Mouse (Mus musculus) 3T3-L1 (cell line): Measurements from ENCODE around the gene Cstf1.

Experiments used
- DNase-seq: peaks from one replicate; pipeline ENCODE4 v3.0.0-alpha.2; 2015; ENCODE audit warnings: low read depth, low spot score

Cstf1 gene

GRCm38 (mm10) chr2:172376551-172376950 is 6.1 kb downstream of the Cstf1 start:
- no peak for DNase-seq

GRCm38 (mm10) chr2:172376999-172377515 is 6.6 kb downstream of the Cstf1 start:
- DNase-seq = no peak

GRCm38 (mm10) chr2:172378332-172378731 is 7.9 kb downstream of the Cstf1 start:
- peak; percentile 57 for DNase-seq

GRCm38 (mm10) chr2:172380513-172380912 is 10.0 kb downstream of the Cstf1 start:
- DNase-seq = no peak

GRCm38 (mm10) chr2:172381341-172381740 is 10.9 kb downstream of the Cstf1 start:
- DNase-seq = no peak

GRCm38 (mm10) chr2:172381898-172382297 is 11.4 kb downstream of the Cstf1 start:
- DNase-seq = no peak

- DNase-seq = no peak
Observed at GRCm38 (mm10) chr2:172384715-172385114, 14.2 kb downstream of the Cstf1 start.

GRCm38 (mm10) chr2:172390341-172390740 is 19.9 kb downstream of the Cstf1 start:
- DNase-seq = no peak

GRCm38 (mm10) chr2:172392041-172392521 is 21.6 kb downstream of the Cstf1 start:
- DNase-seq = no peak

GRCm38 (mm10) chr2:172393391-172394051 is 23.0 kb downstream of the Cstf1 start, which contains the start of gene Cass4:
Gene Cass4 (plus strand): TSS chr2:172393794.
- peak; percentile 48 for DNase-seq

- no peak for DNase-seq
Observed at GRCm38 (mm10) chr2:172394052-172394392, 23.5 kb downstream of the Cstf1 start.

- DNase-seq = no peak
Observed at GRCm38 (mm10) chr2:172394671-172395070, 24.2 kb downstream of the Cstf1 start.

GRCm38 (mm10) chr2:172395961-172396360 is 25.5 kb downstream of the Cstf1 start:
- DNase-seq = no peak

- no peak for DNase-seq
Observed at GRCm38 (mm10) chr2:172399901-172400300, 29.4 kb downstream of the Cstf1 start.

- no peak for DNase-seq
Observed at GRCm38 (mm10) chr2:172401116-172401825, 30.8 kb downstream of the Cstf1 start.

GRCm38 (mm10) chr2:172404239-172404638 is 33.8 kb downstream of the Cstf1 start:
- no peak for DNase-seq

GRCm38 (mm10) chr2:172405011-172405410 is 34.5 kb downstream of the Cstf1 start:
- no peak for DNase-seq

- no peak for DNase-seq
Observed at GRCm38 (mm10) chr2:172406173-172406572, 35.7 kb downstream of the Cstf1 start.

GRCm38 (mm10) chr2:172407499-172407898 is 37.0 kb downstream of the Cstf1 start:
- DNase-seq = no peak

- DNase-seq = no peak
Observed at GRCm38 (mm10) chr2:172410686-172411085, 40.2 kb downstream of the Cstf1 start.

GRCm38 (mm10) chr2:172411091-172411490 is 40.6 kb downstream of the Cstf1 start:
- peak; percentile 51 for DNase-seq

GRCm38 (mm10) chr2:172412454-172412853 is 42.0 kb downstream of the Cstf1 start:
- DNase-seq = no peak

- peak; percentile 21 for DNase-seq
Observed at GRCm38 (mm10) chr2:172413273-172413672, 42.8 kb downstream of the Cstf1 start.
